Mouse (Mus musculus) kidney, embryonic 14.5 days (tissue): ENCODE measurements around the gene Ptprn. TPM values are rescaled to one million over a fixed set of nuclear protein-coding genes. Genes with fewer than 3 reads are reported as not detected.

Source experiments
- ATAC-seq: fragments of 200-750 bp; cut with Nextera tagmentation; 2 replicates; pipeline ENCODE4 v1.8.0; 2017; ENCODE audit warnings: moderate number of reproducible peaks, mild to moderate bottlenecking, moderate TSS enrichment, moderate library complexity; ENCODE audit not compliant: low FRiP score, low TSS enrichment
- H3K27ac ChIP-seq: fragments of 300-500 bp; sonication (generic); 2 replicates; pipeline ENCODE4 v1.5.1; 2014; ENCODE audit warnings: low read depth, mild to moderate bottlenecking, low read length, moderate library complexity, mixed read lengths
- H3K27me3 ChIP-seq: fragments of 300-500 bp; sonication (generic); 2 replicates; pipeline ENCODE4 v1.6.1; 2014; ENCODE audit warnings: mild to moderate bottlenecking, low read length; ENCODE audit not compliant: control insufficient read depth, insufficient read depth
- H3K36me3 ChIP-seq: fragments of 300-500 bp; sonication (generic); 2 replicates; pipeline ENCODE4 v1.6.1; 2014; ENCODE audit warnings: low read length, mixed read lengths; ENCODE audit not compliant: control insufficient read depth, insufficient read depth
- H3K4me1 ChIP-seq: fragments of 300-500 bp; sonication (generic); 2 replicates; pipeline ENCODE4 v1.6.1; 2014; ENCODE audit warnings: low read length, mixed read lengths; ENCODE audit not compliant: control insufficient read depth, insufficient read depth
- H3K4me2 ChIP-seq: fragments of 300-500 bp; sonication (generic); replicated peaks from 2 replicates; pipeline ENCODE4 v1.6.1; 2014; ENCODE audit warnings: low read depth, mild to moderate bottlenecking, low read length
- H3K4me3 ChIP-seq: fragments of 300-500 bp; sonication (generic); 2 replicates; pipeline ENCODE4 v1.5.1; 2014; ENCODE audit warnings: mild to moderate bottlenecking, low read length
- H3K9ac ChIP-seq: fragments of 300-500 bp; sonication (generic); 2 replicates; pipeline ENCODE4 v1.6.1; 2014; ENCODE audit warnings: low read depth, mild to moderate bottlenecking, low read length, moderate library complexity
- H3K9me3 ChIP-seq: fragments of 300-500 bp; sonication (generic); 2 replicates; pipeline ENCODE4 v1.6.1; 2016; ENCODE audit warnings: low read length; ENCODE audit not compliant: control insufficient read depth
- WGBS: fragments of 180-500 bp; shearing (Covaris S2); extraction: QIAGEN DNeasy Blood & Tissue Kit; methylation state at CpG from one replicate; pipeline ENCODE4 v1.1.7; 2014; 5-methylcytosine and 5-hydroxymethylcytosine counted together
- polyA plus RNA-seq: library from polyadenylated mRNA; unstranded; fragments of >200 nt; fragmentation: Nextera tagmentation; extraction: Ambion mirVana; gene quantifications from 2 replicates; pipeline ENCODE4 v1.2.1, GENCODE M21; 2014

Ptprn gene
- polyA plus RNA-seq, 1 experiment from 2014 or later, result 0.08 TPM

GRCm38 (mm10) chr1:75221538-75221937, 42.8 kb downstream of the Ptprn start:
- Histone ChIP-seq H3K36me3 (no peaks in the 10 kb centered on the region), H3K9ac (no peak overlapping the region), H3K27me3 (peaks cover 29% of the 10 kb centered on the region), H3K27ac (no peak overlapping the region), H3K4me1 (peaks cover 5% of the 10 kb centered on the region; the same call in 1 of the 2 replicates), H3K9me3 (no peaks in the 10 kb centered on the region), H3K4me3 (no peak overlapping the region), H3K4me2 (no peak overlapping the region)
- no peak for ATAC-seq
- WGBS, result 78% methylated on average over 3 of the region's 3 CpGs

- Histone ChIP-seq H3K4me1 (peaks cover 5% of the 10 kb centered on the region; the same call in 1 of the 2 replicates), H3K9me3 (no peaks in the 10 kb centered on the region), H3K36me3 (peaks cover 7% of the 10 kb centered on the region; the same call in 1 of the 2 replicates), H3K27me3 (peaks cover 29% of the 10 kb centered on the region), H3K9ac (peak within 1 kb of the TSS; percentile 54), H3K4me3 (peak within 1 kb of the TSS; percentile 57), H3K4me2 (peak within 1 kb of the TSS; percentile 99), H3K27ac (no peak within 1 kb of the TSS)
- peak; percentile 36 for ATAC-seq
- under 1% methylated on average over 34 of the region's 34 CpGs for WGBS
These were observed 44.8 kb downstream of the Ptprn start, which contains the start of gene Tuba4a for GRCm38 (mm10) chr1:75219531-75219930. TSS of gene Tuba4a (minus strand) at chr1:75219865.

GRCm38 (mm10) chr1:75219078-75219477, 45.2 kb downstream of the Ptprn start:
- Histone ChIP-seq H3K9me3 (no peaks in the 10 kb centered on the region), H3K4me1 (peaks cover 5% of the 10 kb centered on the region), H3K36me3 (peaks cover 12% of the 10 kb centered on the region; the same call in 1 of the 2 replicates), H3K27me3 (peaks cover 29% of the 10 kb centered on the region), H3K4me3 (peak overlapping the region; percentile 57), H3K27ac (no peak overlapping the region), H3K4me2 (peak overlapping the region; percentile 99), H3K9ac (peak overlapping the region; percentile 54)
- ATAC-seq, result peak; percentile 84
- WGBS, result 0% methylated on average over 24 of the region's 24 CpGs

GRCm38 (mm10) chr1:75218227-75219001, 45.9 kb downstream of the Ptprn start:
- Histone ChIP-seq H3K9me3 (no peaks in the 10 kb centered on the region), H3K9ac (peak overlapping the region; percentile 54), H3K4me1 (peaks cover 8% of the 10 kb centered on the region), H3K27ac (no peak overlapping the region), H3K27me3 (peaks cover 29% of the 10 kb centered on the region), H3K4me2 (peak overlapping the region; percentile 99), H3K4me3 (peak overlapping the region; percentile 57), H3K36me3 (peaks cover 19% of the 10 kb centered on the region)
- WGBS, result under 1% methylated on average over 38 of the region's 38 CpGs
- ATAC-seq, result peak; percentile 40

- no peak overlapping the region for H3K27ac ChIP-seq
- peaks cover 24% of the 10 kb centered on the region for H3K36me3 ChIP-seq
- peak overlapping the region; percentile 99 for H3K4me2 ChIP-seq
- ATAC-seq, result no peak
- peaks cover 9% of the 10 kb centered on the region for H3K4me1 ChIP-seq
- H3K4me3 ChIP-seq, result peak overlapping the region; percentile 57
- no peaks in the 10 kb centered on the region for H3K9me3 ChIP-seq
- 4% methylated on average over 6 of the region's 6 CpGs for WGBS
- H3K27me3 ChIP-seq, result peaks cover 29% of the 10 kb centered on the region
- H3K9ac ChIP-seq, result peak overlapping the region; percentile 54; the same call in 1 of the 2 replicates
These were observed 46.4 kb downstream of the Ptprn start for GRCm38 (mm10) chr1:75217893-75218226.

GRCm38 (mm10) chr1:75216797-75217585, 47.3 kb downstream of the Ptprn start:
- WGBS, result 76% methylated on average over 13 of the region's 13 CpGs
- Histone ChIP-seq H3K36me3 (peaks cover 31% of the 10 kb centered on the region), H3K4me3 (no peak overlapping the region), H3K27me3 (peaks cover 29% of the 10 kb centered on the region), H3K9ac (no peak overlapping the region), H3K27ac (no peak overlapping the region), H3K9me3 (no peaks in the 10 kb centered on the region), H3K4me2 (no peak overlapping the region), H3K4me1 (peaks cover 15% of the 10 kb centered on the region)
- ATAC-seq, result no peak

DNA sequence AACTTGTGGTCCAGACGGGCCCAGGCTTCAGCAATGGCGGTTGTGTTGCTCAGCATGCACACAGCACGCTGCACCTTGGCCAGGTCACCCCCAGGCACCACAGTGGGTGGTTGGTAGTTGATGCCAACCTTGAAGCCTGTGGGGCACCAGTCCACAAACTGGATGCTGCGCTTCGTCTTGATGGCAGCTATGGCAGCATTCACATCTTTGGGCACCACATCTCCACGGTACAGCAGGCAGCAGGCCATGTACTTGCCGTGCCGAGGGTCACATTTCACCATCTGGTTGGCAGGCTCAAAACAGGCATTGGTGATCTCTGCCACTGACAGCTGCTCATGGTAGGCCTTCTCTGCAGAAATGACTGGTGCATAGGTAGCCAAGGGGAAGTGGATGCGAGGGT, 48.5 kb downstream of the Ptprn start:
- no peak overlapping the region for H3K27ac ChIP-seq
- no peak overlapping the region for H3K9ac ChIP-seq
- H3K4me3 ChIP-seq, result no peak overlapping the region
- H3K4me2 ChIP-seq, result no peak overlapping the region
- peaks cover 34% of the 10 kb centered on the region for H3K36me3 ChIP-seq
- H3K4me1 ChIP-seq, result peaks cover 22% of the 10 kb centered on the region
- no peaks in the 10 kb centered on the region for H3K9me3 ChIP-seq
- ATAC-seq, result no peak
- 96% methylated on average over 9 of the region's 9 CpGs for whole genome bisulfite sequencing
- H3K27me3 ChIP-seq, result peaks cover 28% of the 10 kb centered on the region

DNA sequence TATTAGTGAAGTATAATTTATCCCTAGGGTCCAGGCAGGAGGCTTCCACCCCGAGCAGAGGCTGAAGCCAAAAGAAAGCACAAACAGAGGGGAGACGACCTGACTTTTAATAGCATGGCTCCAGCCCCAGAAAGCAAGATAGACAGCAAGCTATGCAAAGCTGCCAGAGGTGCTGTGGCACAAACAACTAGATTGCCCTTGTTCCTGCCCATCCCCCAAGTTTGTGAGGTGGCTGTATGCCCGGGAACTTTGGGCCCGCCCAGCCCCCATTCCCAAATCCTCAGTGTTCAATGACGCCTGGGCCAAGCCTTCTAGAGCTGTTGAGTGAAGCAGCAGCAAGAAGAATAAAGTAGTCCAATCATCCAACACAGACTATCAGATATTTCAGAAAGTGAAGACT, 49.4 kb downstream of the Ptprn start:
- Histone ChIP-seq H3K4me1 (peaks cover 27% of the 10 kb centered on the region), H3K4me3 (no peak overlapping the region), H3K4me2 (no peak overlapping the region), H3K27ac (peak overlapping the region; percentile 79), H3K36me3 (peaks cover 34% of the 10 kb centered on the region), H3K9me3 (no peaks in the 10 kb centered on the region), H3K9ac (no peak overlapping the region), H3K27me3 (peaks cover 19% of the 10 kb centered on the region)
- no peak for ATAC-seq
- WGBS, result 57% methylated on average over 5 of the region's 5 CpGs

- peaks cover 16% of the 10 kb centered on the region for H3K27me3 ChIP-seq
- H3K9me3 ChIP-seq, result no peaks in the 10 kb centered on the region
- WGBS, result 59% methylated on average over 2 of the region's 2 CpGs
- no peak for ATAC-seq
- no peak overlapping the region for H3K9ac ChIP-seq
- H3K36me3 ChIP-seq, result peaks cover 34% of the 10 kb centered on the region
- no peak overlapping the region for H3K4me2 ChIP-seq
- H3K4me1 ChIP-seq, result peaks cover 25% of the 10 kb centered on the region
- H3K27ac ChIP-seq, result peak overlapping the region; percentile 79; the same call in 1 of the 2 replicates
- no peak overlapping the region for H3K4me3 ChIP-seq
These were observed 49.9 kb downstream of the Ptprn start for GRCm38 (mm10) chr1:75214442-75214841.
